Mouse (Mus musculus) embryonic facial prominence, embryonic 10.5 days (tissue): Measurements from ENCODE around the gene Morn5. TPM values are rescaled to one million over a fixed set of nuclear protein-coding genes. Genes with fewer than 3 reads are reported as not detected.
A peak's percentile ranks its signal among the peaks of the same experiment; 100 is the strongest.

ENCODE experiments used
- DNase-seq: peaks from one replicate; pipeline ENCODE4 v3.0.0-alpha.2; 2017; ENCODE audit warnings: low spot score
- H3K27ac ChIP-seq: fragments of 300-500 bp; sonication (generic); replicated peaks from 2 replicates; pipeline ENCODE4 v1.5.1; 2016; ENCODE audit warnings: mild to moderate bottlenecking
- H3K27me3 ChIP-seq: fragments of 300-500 bp; sonication (generic); replicated peaks from 2 replicates; pipeline ENCODE4 v1.6.1; 2016; ENCODE audit warnings: low read depth, mild to moderate bottlenecking; ENCODE audit not compliant: poor library complexity, severe bottlenecking
- H3K36me3 ChIP-seq: fragments of 300-500 bp; sonication (generic); replicated peaks from 2 replicates; pipeline ENCODE4 v1.6.1; 2016; ENCODE audit warnings: mild to moderate bottlenecking, moderate library complexity
- H3K4me1 ChIP-seq: fragments of 300-500 bp; sonication (generic); 2 replicates; pipeline ENCODE4 v1.6.1; 2016
- H3K4me3 ChIP-seq: fragments of 300-500 bp; sonication (generic); 2 replicates; pipeline ENCODE4 v1.5.1; 2016; ENCODE audit warnings: mild to moderate bottlenecking, moderate library complexity
- H3K9me3 ChIP-seq: fragments of 300-500 bp; sonication (generic); 2 replicates; pipeline ENCODE4 v1.6.1; 2016; ENCODE audit warnings: mild to moderate bottlenecking
- WGBS: fragments of 180-500 bp; shearing (Covaris S2); methylation state at CpG from one replicate; pipeline ENCODE4 v1.1.7; 2016; 5-methylcytosine and 5-hydroxymethylcytosine counted together
- polyA plus RNA-seq: library from polyadenylated mRNA; unstranded; fragments of >200 nt; fragmentation: Nextera tagmentation; extraction: Ambion mirVana; gene quantifications from 2 replicates; pipeline ENCODE4 v1.2.1, GENCODE M21; 2016

The Morn5 gene
- polyA plus RNA-seq = 0.29 and 0.74 TPM in 2 replicates

DNA sequence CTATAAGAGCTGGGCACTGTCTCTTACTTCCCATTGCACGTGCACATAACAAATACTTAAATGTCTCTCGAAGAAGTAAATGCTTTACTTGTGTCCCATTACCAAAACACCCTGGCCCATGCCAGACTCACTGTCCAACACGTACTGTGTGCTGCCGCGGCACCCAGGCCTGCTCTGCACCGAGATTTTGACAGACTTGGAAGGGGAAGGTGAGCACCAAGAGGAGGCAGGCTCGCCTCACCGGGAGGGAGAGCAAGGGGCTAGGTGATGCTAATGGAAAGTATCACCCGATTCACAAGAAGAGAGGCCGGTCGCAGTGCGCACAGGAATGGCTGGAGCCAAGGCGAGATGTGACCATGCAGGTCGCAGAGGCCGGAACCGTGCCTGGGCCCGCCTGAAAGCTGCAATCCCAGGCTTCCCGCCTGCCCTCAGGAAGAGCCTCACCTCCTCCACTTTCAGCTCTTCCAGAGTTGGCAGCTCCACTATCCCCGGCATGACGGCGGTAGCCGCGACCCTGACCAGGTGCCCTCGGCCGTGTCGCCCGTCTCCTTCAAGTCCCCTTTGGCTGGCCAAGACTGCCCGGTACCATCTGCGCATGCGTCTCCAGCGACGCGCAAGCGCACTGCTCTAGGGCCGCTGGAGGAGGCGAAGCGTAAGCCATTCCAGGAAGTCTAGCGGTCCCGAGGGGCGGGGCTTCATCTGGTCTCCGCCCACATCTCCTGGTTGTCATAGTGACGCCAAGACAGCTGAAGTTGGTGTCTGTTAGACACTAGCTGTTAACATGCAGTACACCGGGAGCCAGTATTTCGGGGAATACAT, at the start of gene Morn5, which contains the start of gene Ndufa8:
Gene Morn5 (plus strand): TSS at position 711 of the 819 bp plus-strand sequence.
Gene Ndufa8 (minus strand): TSS at position 659 of the 819 bp plus-strand sequence.
- peaks cover 16% of the 10 kb centered on the region for H3K36me3 ChIP-seq
- peak within 1 kb of the TSS; percentile 85 for H3K4me3 ChIP-seq
- peak within 1 kb of the TSS; percentile 84 for H3K27ac ChIP-seq
- DNase-seq = peak; percentile 99
- no peaks in the 10 kb centered on the region for H3K9me3 ChIP-seq
- under 1% methylated on average over 44 of the region's 44 CpGs for WGBS
- no peaks in the 10 kb centered on the region for H3K27me3 ChIP-seq
- peaks cover 15% of the 10 kb centered on the region for H3K4me1 ChIP-seq

DNA sequence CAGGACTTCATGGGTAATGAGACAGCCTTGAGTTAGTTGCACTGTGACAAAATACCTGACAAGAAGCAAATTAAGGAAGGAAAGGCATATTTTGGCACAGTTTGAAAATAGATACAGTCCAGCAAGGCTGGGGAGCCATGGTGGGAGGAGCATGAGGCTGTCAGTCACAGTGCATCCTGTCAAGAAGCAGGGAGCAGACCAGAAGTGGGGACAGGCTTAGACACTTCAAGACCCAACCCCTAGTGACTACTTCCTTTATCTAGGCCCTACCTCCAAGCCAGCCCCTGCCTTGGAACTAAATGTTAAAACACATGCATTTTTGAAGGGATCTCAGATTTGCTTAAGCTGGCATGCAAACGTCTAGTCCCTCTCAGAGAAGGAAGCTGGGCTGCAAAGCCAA, 48.9 kb upstream of the Morn5 start:
- 59% methylated on average over 1 of the region's 1 CpGs for WGBS
- H3K27ac ChIP-seq = no peak overlapping the region

DNA sequence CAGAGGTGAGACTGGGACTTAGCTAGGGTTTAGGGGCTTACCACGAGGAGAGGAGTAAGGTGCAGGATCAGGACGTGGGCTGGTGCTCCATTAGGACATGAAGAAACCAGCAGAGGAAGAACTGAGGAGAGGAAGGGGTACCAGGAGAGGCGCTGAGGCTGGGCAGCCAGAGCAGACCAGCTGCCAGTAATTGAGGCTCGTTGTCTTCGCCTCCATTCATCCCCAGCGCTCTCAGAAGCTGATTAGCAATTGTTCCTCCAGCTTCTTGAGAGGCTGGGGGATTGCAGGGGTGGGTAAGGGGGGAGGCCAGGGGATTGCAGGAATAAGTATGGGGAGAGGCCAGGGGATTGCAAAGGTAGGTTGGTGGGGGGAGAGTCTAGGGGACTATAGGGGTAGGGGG, 47.1 kb upstream of the Morn5 start:
- Histone ChIP-seq H3K27me3 (peaks cover 43% of the 10 kb centered on the region), H3K9me3 (no peaks in the 10 kb centered on the region), H3K4me3 (no peak overlapping the region), H3K4me1 (peaks cover 5% of the 10 kb centered on the region; the same call in 1 of the 2 replicates), H3K27ac (no peak overlapping the region), H3K36me3 (no peaks in the 10 kb centered on the region)
- no peak for DNase-seq
- WGBS = 43% methylated on average over 6 of the region's 6 CpGs

More for the DNA sequence above, 48.9 kb upstream of the Morn5 start:
- no peaks in the 10 kb centered on the region for H3K36me3 ChIP-seq
- H3K27me3 ChIP-seq = peaks cover 37% of the 10 kb centered on the region
- H3K4me3 ChIP-seq = no peak overlapping the region
- no peak for DNase-seq
- no peaks in the 10 kb centered on the region for H3K9me3 ChIP-seq
- peaks cover 5% of the 10 kb centered on the region; the same call in 1 of the 2 replicates for H3K4me1 ChIP-seq

DNA sequence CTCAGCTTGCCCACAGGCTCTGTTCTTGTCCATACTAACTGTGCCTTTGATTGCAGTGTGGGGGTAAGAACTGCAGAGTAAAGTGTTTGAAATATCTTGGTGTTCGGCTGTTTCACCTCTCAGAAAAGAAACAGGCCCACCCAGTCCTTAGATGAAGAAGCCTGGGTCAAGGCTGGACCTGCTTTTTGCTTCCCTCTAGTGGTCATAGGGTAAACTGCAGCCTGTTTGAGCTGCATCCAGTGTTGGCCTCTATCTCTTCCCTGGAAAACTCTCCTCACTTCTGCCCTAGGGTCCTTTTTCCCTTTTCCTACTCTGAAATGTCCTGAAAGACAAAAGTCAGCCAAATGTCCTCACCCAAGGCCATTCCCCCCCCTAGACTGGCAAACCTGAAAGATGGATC, 41.2 kb upstream of the Morn5 start:
- peak; percentile 66 for DNase-seq
- H3K9me3 ChIP-seq = no peaks in the 10 kb centered on the region
- H3K4me3 ChIP-seq = no peak overlapping the region
- H3K27me3 ChIP-seq = peaks cover 70% of the 10 kb centered on the region
- peaks cover 29% of the 10 kb centered on the region for H3K4me1 ChIP-seq
- H3K36me3 ChIP-seq = no peaks in the 10 kb centered on the region
- 35% methylated on average over 1 of the region's 1 CpGs for WGBS
- H3K27ac ChIP-seq = no peak overlapping the region

DNA sequence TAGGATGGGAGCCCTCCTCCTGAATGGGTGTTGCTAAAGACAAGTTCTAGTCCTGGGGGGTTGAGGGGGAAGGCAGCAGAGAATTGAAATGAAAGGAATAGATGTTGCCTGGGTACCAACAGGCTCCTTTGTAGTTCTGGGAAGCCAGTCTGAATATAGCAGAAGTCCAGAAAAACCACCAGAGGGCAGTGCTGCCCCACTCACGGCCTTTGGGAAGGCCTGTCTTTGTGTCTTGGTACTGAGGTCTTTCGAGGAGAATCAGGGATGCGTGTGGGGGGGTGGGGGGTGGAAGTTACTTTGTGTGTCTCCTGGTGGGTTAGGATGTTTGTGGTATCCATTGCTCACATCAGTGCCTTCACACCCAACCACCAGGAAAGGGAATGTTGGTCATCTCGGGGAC, 39.9 kb upstream of the Morn5 start:
- no peaks in the 10 kb centered on the region for H3K36me3 ChIP-seq
- H3K9me3 ChIP-seq = no peaks in the 10 kb centered on the region; the same call in 1 of the 2 replicates
- H3K4me1 ChIP-seq = peaks cover 26% of the 10 kb centered on the region
- peak; percentile 87 for DNase-seq
- 26% methylated on average over 4 of the region's 4 CpGs for WGBS
- no peak overlapping the region for H3K27ac ChIP-seq
- no peak overlapping the region for H3K4me3 ChIP-seq
- H3K27me3 ChIP-seq = peaks cover 66% of the 10 kb centered on the region

DNA sequence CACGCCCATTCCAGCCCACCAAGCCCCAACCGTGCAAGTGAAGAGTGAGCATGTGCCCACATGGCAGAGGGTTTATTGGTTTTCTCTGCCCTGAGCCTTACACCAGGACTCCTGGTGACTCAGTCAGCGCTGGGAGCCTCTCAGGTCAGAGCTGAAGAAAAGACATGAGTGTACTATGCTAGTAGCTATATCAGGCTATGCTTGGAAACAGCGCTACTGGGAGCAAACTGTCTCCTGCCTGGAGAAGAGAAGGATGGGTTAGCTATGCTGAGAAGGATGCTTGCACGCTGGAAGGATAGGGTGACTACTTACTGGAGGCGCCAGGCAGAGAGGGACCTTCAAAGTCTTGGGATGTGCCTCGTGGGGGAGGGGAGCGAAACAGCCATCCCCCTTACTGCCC, 38.7 kb upstream of the Morn5 start:
- Histone ChIP-seq H3K4me3 (peak overlapping the region; percentile 63), H3K27ac (peak overlapping the region; percentile 75), H3K4me1 (peaks cover 24% of the 10 kb centered on the region), H3K27me3 (peaks cover 56% of the 10 kb centered on the region), H3K9me3 (no peaks in the 10 kb centered on the region; the same call in 1 of the 2 replicates), H3K36me3 (no peaks in the 10 kb centered on the region)
- WGBS = 39% methylated on average over 8 of the region's 8 CpGs
- peak; percentile 39 for DNase-seq

DNA sequence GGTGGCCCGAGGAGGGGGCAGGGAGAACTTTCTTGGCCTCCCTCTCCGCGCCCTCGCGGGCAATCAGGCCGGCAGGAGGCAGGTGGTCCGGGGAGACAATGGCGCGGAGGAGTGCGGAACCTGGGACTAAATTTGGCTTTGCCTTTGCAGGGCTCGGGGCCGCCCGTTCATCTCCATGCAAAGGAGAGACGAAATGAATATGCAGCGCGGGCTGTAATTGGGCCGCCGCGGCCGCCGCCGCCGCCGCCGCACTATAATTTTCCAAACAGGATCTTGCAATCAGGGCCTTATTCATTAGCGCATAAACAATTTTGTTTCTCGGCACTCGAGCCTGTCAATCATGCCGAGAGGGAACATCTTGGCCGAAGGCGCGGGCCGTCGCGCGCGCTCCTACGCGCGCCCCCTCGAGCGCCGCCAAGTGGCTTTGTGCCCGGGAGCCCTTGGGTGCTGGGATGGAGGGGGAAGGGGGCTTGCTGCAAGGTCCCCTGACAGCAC, 37.9 kb upstream of the Morn5 start:
- Histone ChIP-seq H3K27me3 (peaks cover 48% of the 10 kb centered on the region), H3K36me3 (no peaks in the 10 kb centered on the region), H3K4me1 (peaks cover 24% of the 10 kb centered on the region), H3K27ac (peak overlapping the region; percentile 75), H3K9me3 (no peaks in the 10 kb centered on the region; the same call in 1 of the 2 replicates), H3K4me3 (peak overlapping the region; percentile 63)
- under 1% methylated on average over 44 of the region's 44 CpGs for WGBS
- peak; percentile 64 for DNase-seq

DNA sequence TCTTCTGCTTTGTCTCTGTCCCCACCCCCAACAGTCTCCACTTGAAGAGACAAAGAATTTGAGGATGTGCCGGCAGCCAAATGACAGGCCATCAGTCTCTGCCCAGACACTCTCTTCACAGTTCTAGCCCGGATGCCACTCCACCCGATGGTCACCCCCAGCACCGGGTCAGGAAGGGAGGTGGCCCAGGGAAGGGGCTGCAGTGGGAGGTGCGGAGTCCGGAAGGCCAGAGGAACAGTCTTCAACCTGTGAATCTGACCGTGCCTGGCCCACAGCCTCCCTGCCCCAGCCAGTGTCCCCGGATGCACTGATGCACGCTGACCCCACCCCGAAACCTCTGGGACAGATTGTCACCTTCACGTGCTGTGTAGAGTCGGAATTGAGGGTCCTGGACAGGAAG, 36.2 kb upstream of the Morn5 start:
- Histone ChIP-seq H3K27ac (0 out of 2 replicates have a peak overlapping the region, but pooled peaks have one; percentile 15), H3K4me1 (peaks cover 24% of the 10 kb centered on the region), H3K27me3 (peaks cover 43% of the 10 kb centered on the region), H3K36me3 (no peaks in the 10 kb centered on the region), H3K9me3 (no peaks in the 10 kb centered on the region; the same call in 1 of the 2 replicates), H3K4me3 (no peak overlapping the region)
- no peak for DNase-seq
- 68% methylated on average over 12 of the region's 12 CpGs for WGBS

DNA sequence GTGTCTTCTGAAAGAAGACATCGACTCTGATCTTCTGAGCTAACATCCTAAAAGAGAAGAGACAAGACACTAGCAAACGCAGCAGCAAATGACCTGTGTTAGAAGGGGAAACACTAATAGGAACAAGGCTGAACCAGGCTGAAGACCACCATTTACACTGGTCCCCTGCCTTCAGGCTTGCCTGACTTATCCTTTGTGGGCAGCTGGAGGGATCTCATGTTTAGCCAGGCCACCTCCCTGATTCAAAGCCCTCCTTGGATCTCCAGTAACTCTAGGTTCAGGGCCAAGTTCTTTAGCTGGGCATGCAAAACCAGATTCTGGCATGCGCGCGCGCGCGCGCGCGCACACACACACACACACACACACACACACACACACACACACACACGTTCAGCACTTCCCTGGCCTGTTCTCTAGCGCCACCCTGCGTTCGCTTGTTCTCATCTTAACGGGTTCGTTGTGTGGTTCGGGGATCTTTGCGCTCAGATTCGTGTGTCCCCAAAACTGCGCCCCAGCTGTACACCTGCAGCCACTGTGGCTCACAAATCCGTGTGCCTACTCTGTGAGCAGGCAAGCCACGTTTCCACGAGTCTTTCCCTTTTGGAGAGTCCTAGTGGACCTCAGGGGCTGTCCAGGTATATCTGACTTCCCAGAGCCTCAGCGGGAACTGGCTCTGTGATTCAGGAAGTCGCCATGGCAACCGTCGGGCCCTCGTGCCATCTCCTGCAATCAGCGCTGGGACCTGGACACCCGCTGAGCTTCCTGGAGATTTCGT, 27.7 kb upstream of the Morn5 start:
- peak; percentile 85 for DNase-seq
- 9% methylated on average over 32 of the region's 32 CpGs for WGBS
- H3K36me3 ChIP-seq = no peaks in the 10 kb centered on the region
- H3K4me3 ChIP-seq = peak overlapping the region; percentile 51
- peaks cover 12% of the 10 kb centered on the region for H3K4me1 ChIP-seq
- no peaks in the 10 kb centered on the region for H3K9me3 ChIP-seq
- H3K27ac ChIP-seq = peak overlapping the region; percentile 57; the same call in 1 of the 2 replicates
- peaks cover 34% of the 10 kb centered on the region for H3K27me3 ChIP-seq

DNA sequence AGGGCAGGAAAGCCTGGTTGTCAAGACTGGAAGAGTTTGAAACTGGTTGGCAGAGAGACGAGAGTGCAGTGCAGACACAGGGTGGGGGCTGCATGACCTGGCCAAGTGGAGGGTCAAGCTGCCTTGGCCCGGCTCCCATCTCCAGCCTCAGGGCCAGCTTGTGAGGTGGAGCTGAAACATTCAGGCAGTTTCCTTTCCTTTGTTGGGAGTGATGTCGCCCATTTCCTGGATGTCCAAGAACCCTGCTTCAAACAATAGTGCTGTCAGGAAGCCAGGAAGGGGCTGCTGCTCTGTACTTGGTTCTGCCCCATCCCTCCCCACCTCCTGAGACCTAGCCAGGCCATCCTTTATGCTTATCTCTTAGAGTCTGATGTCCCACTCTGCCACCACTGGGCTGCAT, 26.0 kb upstream of the Morn5 start:
- Histone ChIP-seq H3K9me3 (no peaks in the 10 kb centered on the region), H3K27me3 (peaks cover 34% of the 10 kb centered on the region), H3K36me3 (no peaks in the 10 kb centered on the region), H3K4me1 (peaks cover 12% of the 10 kb centered on the region), H3K27ac (no peak overlapping the region), H3K4me3 (no peak overlapping the region)
- DNase-seq = no peak
- WGBS = 57% methylated on average over 3 of the region's 3 CpGs

DNA sequence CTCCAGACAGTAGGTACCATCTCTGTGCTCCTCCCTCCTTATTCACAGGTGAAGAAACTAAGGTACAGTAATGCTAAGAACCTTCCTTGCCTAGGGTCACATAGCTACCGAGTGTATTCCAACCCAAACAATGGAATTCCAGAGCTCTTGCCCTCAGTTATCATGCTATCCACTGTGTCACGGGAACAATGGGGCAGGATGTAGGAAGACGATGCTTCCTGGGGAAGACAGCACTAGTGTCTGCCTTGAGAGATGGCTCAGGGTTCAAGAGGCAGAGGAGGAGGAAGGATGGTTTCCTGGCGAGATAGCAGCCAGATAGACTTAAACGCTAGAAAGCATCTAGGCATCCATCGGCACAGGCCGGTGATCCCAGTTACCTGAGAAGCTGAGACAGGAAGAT, 16.4 kb upstream of the Morn5 start:
- Histone ChIP-seq H3K9me3 (0 out of 2 replicates have a peak, but pooled peaks cover 7% of the 10 kb centered on the region), H3K4me1 (peaks cover 5% of the 10 kb centered on the region; the same call in 1 of the 2 replicates), H3K27ac (no peak overlapping the region), H3K36me3 (peaks cover 32% of the 10 kb centered on the region), H3K4me3 (no peak overlapping the region), H3K27me3 (no peaks in the 10 kb centered on the region)
- no peak for DNase-seq
- 81% methylated on average over 7 of the region's 7 CpGs for WGBS

DNA sequence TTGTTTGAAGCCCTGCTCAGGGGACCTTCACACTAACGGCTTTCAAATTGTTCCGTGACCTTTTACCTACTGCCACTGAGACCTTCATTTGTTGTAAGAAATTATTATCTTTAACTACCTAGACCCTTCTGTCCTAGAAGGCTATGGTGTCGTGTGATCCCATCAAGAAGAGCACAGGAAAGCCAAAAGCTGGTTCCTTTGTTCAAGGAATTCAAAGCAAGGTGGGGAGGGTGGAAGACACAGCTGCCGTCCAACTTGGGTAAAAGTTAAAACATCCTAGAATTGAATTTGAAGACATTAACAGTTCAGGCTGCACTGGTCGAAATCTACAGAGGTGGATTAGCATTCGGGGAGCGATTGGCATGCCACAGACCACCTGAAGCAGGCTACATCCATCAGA, 15.3 kb upstream of the Morn5 start:
- no peak for DNase-seq
- no peaks in the 10 kb centered on the region for H3K27me3 ChIP-seq
- H3K9me3 ChIP-seq = 0 out of 2 replicates have a peak, but pooled peaks cover 7% of the 10 kb centered on the region
- H3K36me3 ChIP-seq = peaks cover 41% of the 10 kb centered on the region
- H3K4me3 ChIP-seq = no peak overlapping the region
- WGBS = 65% methylated on average over 7 of the region's 7 CpGs
- H3K27ac ChIP-seq = no peak overlapping the region
- H3K4me1 ChIP-seq = peaks cover 5% of the 10 kb centered on the region; the same call in 1 of the 2 replicates
